ENCODE assay signal across 8 mouse cellular contexts in the genomic region with DNA sequence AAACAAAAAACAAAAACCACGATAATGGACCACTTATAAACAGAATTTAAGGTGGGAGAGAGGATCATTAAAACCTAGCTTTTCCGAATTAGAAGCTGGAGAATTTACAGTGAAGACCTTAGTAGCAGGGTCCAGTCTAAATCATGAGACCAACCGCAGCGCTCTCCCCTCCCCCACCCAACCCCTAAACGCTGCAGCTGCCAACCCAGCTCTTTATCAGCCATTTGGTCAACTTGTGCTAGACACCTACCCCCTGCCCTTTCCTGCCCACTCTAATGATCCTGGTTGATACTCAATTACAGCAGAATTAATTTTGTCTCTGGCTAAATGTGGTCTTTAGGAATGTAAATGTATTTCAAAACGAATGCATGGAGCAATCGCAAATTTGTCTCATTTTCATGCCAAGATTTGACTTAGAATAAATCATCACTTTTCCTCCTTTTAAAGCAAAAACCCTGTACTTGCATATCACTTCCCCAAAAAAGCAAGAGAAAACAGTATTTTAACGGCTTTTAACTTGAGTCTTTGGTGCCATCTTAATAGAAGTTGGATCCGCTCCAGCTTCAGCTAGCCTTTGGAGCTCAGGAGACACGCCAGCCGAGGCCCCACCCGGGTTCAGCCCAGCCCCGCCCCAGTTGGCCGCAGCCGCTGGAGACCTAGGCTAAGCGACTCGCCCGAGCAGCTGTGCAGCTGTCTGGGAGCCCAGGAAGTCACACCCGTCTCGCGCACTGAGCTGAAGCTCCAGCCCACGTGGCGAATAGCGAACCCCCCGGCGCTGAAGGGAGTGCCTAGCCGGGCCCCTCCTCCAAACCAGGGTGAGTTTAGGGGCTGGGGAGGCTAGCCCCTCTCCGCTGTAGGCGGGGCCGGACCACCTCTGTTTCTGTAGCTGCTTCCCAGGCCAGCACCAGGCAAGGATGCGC. TPM values are rescaled to one million over a fixed set of nuclear protein-coding genes. Genes with fewer than 3 reads are reported as not detected.
A peak's percentile ranks its signal among the peaks of the same experiment; 100 is the strongest.
DNase-seq lines count a peak whose midpoint lies in the region; ATAC-seq lines count a peak whose summit lies in the region.

No protein-coding gene starts in this region.

- peak overlapping the region; percentile 98 for H3K4me2 ChIP-seq in hindbrain, embryonic 14.5 days (replicated peaks)

- H3K27me3 ChIP-seq in hindbrain, embryonic 14.5 days (ENCODE audit: control insufficient read depth, insufficient read depth, low read length), result 0 out of 2 replicates have a peak, but pooled peaks cover 2% of the 10 kb centered on the region

- DNase-seq in WW6 (ENCODE audit: low read depth, low spot score), result peak; percentile 58
- peak; percentile 30 to 61 for DNase-seq in cerebellum, postnatal 4 days (ENCODE audit: low spot score in 2 of 2)
- peak; percentile 56 to 62 for DNase-seq in frontal cortex, postnatal 36 days (ENCODE audit: low spot score in 2 of 2)
- DNase-seq in hindbrain, embryonic 14.5 days (ENCODE audit: low spot score), result peak; percentile 68
- peak; percentile 18 to 34 for DNase-seq in left cerebral cortex, adult 8-10 months (ENCODE audit: low spot score in 2 of 2)
- DNase-seq in right cerebral cortex, adult 2 months (ENCODE audit: low spot score in 2 of 2), result peak; percentile 53 to 71
- DNase-seq in urinary bladder, postnatal 10 days (ENCODE audit: low spot score), result peak; percentile 36

- H3K4me1 ChIP-seq in hindbrain, embryonic 14.5 days (replicated peaks; ENCODE audit: control insufficient read depth, insufficient read depth, low read length), result peaks cover 5% of the 10 kb centered on the region; the same call in 1 of the 2 replicates

- H3K36me3 ChIP-seq in hindbrain, embryonic 14.5 days (replicated peaks; ENCODE audit: control insufficient read depth, insufficient read depth), result no peaks in the 10 kb centered on the region

- peak overlapping the region; percentile 70 for H3K9ac ChIP-seq in hindbrain, embryonic 14.5 days

- no peaks in the 10 kb centered on the region for H3K9me3 ChIP-seq in hindbrain, embryonic 14.5 days (ENCODE audit: control insufficient read depth, low read length)

- H3K4me3 ChIP-seq in hindbrain, embryonic 14.5 days (replicated peaks; ENCODE audit: low read length), result peak overlapping the region; percentile 69

- H3K27ac ChIP-seq in hindbrain, embryonic 14.5 days, result peak overlapping the region; percentile 55

- peak; percentile 52 for ATAC-seq in hindbrain, embryonic 14.5 days (ENCODE audit: low FRiP score)
- ATAC-seq in megakaryocyte, adult 5-6 weeks (ENCODE audit: poor library complexity, severe bottlenecking), result peak; percentile 65

- 2% methylated on average over 31 of the region's 31 CpGs for WGBS in hindbrain, embryonic 14.5 days

RNA-seq across cellular contexts. Expression of gene Vcan, which starts 3.3 kb away (rescaled TPM):
- 39.3 and 40.6 TPM in 2 replicates for polyA plus RNA-seq in hindbrain, embryonic 14.5 days (2014; fragmentation: Nextera tagmentation; extraction: Ambion mirVana)
- total RNA-seq in left cerebral cortex, adult 8-10 months (2022), result 10 to 100 TPM; 13.6 to 16.1 (median 14.6) TPM
- 41.6 and 48.9 TPM in 2 replicates for total RNA-seq in megakaryocyte, adult 5-6 weeks (2015)
- 24.3 and 34.1 TPM in 2 replicates for total RNA-seq in megakaryocyte, adult 5-6 weeks (2017)

Comparison
In these comparisons a context has a peak if more than half of its experiments do, and no peak if none do; other contexts are left out.
1. Peak in every context shown above with its lines: DNase-seq, ATAC-seq, H3K4me3 ChIP-seq and H3K27ac ChIP-seq.